Mouse (Mus musculus) ovary, adult 18-20 months (tissue): ENCODE measurements around the gene Ifitm1.

Source experiments
- DNase-seq: peaks from one replicate; pipeline ENCODE4 v3.0.0; 2022; ENCODE audit warnings: low spot score, mixed read lengths

Ifitm1 gene

DNA sequence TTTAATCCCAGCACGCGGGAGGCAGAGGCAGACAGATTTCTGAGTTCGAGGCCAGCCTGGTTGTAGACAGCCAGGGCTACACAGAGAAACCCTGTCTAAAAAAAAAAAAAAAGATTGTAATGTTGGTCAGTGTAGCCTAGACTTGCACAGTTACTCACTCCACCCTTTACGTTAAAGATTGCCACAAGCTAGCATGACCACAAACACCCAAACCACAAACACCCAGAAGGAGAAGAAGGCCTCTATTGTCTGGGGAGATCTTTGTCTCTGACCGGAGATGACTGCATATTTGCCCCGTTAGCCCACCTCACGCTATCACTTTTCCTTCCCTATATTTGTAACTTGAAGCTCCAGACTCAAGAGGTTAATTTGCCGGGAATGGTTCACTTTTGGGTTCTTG, 14.7 kb downstream of the Ifitm1 start:
- no peak for DNase-seq

- DNase-seq = no peak
These were observed 15.9 kb downstream of the Ifitm1 start for GRCm38 (mm10) chr7:140982971-140983370.

GRCm38 (mm10) chr7:140987182-140988138, 20.4 kb downstream of the Ifitm1 start:
- no peak for DNase-seq

GRCm38 (mm10) chr7:140989022-140989421, 22.0 kb downstream of the Ifitm1 start:
- DNase-seq = no peak

DNA sequence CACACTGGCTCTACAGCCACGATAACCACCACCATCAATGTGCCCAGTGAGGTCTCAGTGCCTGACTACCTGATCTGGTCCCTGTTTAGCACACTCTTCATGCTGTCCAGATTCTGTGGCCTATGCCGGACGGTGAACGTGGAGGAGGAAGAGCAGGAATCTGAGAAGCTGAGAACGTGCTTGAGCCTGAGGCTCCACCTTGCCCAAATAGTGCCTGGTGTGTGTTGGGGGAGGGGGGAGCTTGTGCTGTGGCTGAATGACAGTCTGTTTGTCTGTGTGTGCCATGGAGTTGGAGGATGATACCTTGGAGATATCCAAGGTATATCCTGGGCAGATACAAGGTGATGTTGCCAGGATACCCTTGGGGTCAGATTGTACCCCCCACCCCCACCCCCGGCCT, 23.2 kb downstream of the Ifitm1 start:
- DNase-seq = no peak

- DNase-seq = no peak
These were observed 23.6 kb downstream of the Ifitm1 start for GRCm38 (mm10) chr7:140990622-140991021.

DNA sequence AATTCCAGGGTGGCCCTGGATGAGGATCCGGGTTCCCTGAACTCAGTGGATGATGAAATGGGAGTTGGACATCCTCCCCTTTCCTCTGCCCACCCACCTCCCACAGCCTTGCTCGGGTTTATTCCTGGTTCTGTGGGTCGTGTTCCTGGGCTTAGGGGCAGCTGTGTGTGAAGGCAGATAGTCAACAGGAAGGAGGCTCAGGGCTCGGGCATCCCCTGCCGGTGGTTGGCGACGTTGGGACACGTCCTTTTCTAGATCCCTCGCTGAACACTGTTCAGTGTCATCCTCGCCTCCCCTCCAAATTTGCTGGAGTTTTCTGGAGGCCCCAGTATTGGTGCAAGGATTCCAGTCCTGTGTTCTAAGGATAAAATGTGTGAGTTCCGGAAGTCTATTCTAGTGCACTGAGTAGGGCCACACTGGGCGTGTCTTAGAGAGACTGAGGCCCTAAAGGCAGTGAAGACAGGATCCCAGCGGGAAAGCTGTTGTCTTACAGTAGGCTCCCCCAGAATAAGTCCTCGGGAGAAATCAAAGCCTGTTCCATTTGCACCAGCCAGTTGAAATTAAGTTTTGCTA, 24.2 kb downstream of the Ifitm1 start:
- DNase-seq = no peak

GRCm38 (mm10) chr7:140997817-140998216, 30.8 kb downstream of the Ifitm1 start:
- DNase-seq = no peak

DNA sequence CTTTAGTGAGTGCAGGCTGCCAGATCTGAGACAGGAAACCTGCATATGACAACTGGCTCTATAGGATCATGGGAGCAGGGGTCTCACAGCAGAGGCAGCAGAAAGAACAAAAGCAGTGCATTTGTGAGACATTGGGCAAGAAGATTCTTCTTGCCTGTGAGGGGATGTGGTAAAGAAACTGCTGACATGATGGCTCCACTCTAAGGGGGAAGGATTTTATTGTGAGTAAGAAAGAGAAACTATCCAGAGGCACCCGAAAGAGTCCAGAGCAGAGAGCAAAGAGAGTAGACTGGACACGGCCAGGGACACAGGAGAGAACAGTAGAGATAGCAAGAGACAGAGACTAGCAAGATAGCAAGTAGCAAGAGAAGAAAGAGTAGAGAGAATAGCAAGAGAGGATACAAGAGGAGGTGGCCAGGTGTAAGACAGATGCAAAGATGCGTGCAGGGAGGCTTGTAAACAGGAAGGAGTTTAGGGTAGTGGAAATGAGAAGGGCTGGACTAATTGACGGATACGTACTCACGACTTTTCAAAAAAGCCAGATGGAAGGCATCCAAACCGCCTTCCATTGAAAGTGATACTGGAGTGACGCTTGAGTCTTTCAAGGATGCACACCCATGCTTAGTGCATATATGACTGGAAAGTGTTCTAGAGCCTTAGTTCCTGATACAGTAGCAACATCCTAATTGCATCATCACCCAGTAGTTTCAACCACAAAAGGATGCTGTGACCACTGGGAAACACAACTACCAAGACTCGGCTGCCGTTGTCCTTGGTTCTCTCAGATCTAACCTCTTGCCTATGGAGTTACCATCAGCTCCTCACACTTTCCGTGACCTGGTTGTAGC, 32.1 kb downstream of the Ifitm1 start:
- DNase-seq = no peak

- DNase-seq = no peak
These were observed 34.1 kb downstream of the Ifitm1 start for GRCm38 (mm10) chr7:141000881-141001708.

DNA sequence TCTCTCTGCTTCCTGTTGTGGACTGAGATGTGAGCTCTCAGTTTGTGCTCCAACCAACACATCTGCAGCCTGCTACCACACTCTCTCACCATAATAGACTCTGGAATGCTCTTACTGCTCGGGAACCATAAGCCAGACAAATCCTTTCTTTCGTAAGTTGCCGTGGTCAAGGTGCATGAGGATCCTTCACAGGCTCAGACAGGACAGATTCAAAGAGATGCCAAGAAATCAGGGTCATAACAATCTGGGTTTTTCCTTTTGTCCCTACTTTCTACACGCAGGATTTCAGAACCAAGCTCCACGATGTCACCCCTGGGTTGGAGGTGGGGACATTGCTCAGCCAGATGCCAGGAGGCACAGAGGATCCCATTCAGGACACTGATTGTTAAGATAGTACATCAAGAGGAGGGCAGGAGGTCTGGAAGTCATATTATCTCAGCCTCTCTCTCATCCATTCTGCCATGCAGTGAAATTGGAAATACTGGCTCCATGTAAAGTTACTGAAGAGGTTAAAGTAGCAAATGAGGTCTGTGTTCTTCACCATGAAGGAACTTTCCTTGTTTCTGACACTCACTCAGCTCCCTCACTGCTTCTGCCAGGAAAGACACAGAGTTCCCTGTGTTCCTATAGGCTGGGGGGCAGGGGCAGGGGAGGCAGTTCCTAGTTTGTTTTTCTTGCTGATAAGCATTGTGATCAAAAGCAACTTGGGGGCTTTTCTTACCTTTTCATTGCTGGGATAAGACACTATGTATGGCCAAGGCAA, 36.4 kb downstream of the Ifitm1 start:
- no peak for DNase-seq

GRCm38 (mm10) chr7:141006446-141006845, 39.4 kb downstream of the Ifitm1 start:
- DNase-seq = no peak

GRCm38 (mm10) chr7:141006914-141007313, 39.9 kb downstream of the Ifitm1 start:
- DNase-seq = no peak

DNA sequence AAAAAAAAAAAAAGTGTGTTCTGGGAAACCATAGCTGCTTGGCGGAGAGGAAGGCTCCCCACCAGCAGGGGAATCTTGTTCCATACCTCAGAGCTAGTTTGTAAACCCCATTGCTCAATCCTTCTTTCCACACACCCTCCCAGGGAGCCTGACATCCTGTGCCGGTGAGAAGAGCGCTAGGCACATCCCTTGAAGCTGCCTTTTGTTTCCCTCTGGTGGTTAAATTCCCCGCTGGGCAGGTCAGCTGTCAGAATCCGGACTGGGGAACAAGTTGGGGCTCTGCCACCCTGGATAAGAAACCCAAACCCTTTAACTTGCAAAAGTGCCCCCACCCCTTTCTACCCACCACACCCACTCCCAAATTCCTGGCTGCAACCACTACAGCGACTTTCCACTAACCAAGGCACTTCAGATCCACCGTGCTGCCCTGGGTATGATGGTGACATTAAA, 41.3 kb downstream of the Ifitm1 start:
- no peak for DNase-seq

- peak; percentile 46 for DNase-seq
These were observed 42.1 kb downstream of the Ifitm1 start for GRCm38 (mm10) chr7:141008938-141009660.

GRCm38 (mm10) chr7:141009665-141010064, 42.6 kb downstream of the Ifitm1 start:
- no peak for DNase-seq

- DNase-seq = peak; percentile 24
These were observed 43.6 kb downstream of the Ifitm1 start, which contains the start of gene Ifitm3 for GRCm38 (mm10) chr7:141010593-141010992. Gene Ifitm3, minus strand, starts transcription at chr7:141010770.

- DNase-seq = no peak
These were observed 44.3 kb downstream of the Ifitm1 start for GRCm38 (mm10) chr7:141011238-141011770.
